Mouse (Mus musculus) frontal cortex, postnatal 36 days (tissue): ENCODE results near the gene Mettl26.

ENCODE experiments used
- DNase-seq, 2 experiments: peaks; one replicate each; pipeline ENCODE4 v3.0.0; 2022; ENCODE audit warnings: low spot score in 2 of 2

The Mettl26 gene

DNA sequence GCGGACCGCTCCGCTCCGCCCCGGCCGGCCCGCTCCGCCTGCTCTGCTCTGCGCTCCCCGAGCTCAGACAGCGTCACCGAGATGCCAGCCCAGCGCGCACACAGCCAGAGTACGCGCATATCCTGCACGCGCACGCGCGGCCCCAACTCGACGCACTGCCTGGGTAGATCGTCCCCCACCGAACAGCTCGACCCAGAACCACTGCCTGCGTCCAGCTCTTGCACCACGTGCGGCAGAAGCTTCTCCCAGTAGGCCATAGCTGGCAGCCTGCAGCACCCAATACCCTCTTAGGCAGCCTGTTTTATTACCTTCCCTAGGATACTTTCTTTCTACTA, 37.8 kb upstream of the Mettl26 start, which contains the start of gene Rhbdl1:
TSS of gene Rhbdl1 (minus strand) at position 220 of the 335 bp plus-strand sequence.
- DNase-seq: peak; percentile 86 to 89

DNA sequence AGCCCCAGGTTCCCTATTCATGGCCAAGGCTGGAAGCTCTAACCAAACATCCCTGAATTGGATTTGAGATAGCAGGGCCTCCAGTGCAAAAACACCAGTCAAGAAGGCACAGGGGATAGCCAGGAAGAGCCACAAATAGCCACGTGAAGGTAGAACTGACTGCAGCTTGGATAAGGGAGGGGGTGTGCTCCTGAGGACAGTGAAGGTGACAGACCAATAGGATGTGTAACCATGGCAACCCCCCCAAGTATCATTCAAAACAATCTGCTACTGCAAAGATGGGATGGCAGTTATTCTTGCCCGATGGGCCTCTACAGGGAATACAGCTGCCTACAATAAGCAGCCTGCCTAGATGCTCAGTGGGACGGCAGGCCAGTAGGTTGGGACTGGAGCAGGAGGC, 37.3 kb upstream of the Mettl26 start:
- DNase-seq: peak in 1 of 2 experiments; percentile 40

DNA sequence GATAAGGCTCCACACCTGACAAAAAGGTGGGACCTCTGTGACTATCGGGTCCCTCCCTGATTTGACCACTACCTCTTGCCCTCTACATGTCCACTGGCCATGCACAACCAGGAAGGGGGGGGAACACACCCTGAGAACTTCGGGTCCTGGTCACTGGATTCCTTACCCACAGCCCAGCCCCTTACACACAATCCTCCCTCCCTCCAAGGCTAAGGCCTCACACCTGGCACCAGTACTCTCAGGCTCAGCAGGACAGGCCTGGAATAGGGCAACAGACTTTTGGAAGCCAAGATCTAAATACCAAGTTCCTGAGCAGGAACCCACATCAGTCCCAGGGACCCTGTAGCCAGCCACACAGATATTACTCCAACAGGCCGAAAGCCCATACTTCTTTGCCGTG, 36.0 kb upstream of the Mettl26 start:
- DNase-seq: no peak

DNA sequence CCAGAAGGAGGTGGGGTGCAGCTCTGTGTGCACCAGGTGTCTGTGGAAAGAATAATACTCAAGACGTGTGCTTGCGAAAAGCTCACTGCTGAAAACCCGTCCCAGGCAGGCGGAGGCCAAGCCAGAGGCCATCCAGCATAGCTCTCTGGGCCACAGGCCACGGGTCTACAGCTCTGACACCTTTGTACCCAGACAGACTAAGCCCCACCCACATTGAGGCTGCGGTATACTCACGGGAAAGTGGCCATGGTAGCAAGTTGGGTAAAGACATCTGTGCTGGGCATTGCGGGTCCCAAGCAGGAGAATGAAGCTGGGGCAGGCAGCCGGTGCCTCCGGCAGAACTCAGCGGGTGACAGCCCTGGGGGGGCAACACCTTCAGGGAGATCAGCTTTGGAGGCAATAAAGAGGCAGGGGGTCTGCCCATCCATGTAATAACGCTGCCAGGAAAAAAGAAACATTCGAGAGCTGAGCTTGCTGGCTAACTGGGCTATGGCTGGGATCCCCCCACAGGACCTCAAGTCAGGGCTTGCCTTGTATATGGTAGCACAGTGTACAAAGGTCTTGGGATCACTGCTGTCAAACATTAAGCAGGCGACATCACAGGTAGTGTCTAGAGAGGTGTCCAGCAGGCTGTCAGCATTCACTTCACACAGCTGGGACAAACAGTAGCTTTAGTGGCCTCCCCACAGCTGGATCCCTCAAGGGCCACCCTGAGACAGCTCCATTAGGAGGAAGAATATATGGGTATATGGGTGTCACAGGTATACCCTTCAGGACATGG, 35.2 kb upstream of the Mettl26 start:
- no peak for DNase-seq

DNA sequence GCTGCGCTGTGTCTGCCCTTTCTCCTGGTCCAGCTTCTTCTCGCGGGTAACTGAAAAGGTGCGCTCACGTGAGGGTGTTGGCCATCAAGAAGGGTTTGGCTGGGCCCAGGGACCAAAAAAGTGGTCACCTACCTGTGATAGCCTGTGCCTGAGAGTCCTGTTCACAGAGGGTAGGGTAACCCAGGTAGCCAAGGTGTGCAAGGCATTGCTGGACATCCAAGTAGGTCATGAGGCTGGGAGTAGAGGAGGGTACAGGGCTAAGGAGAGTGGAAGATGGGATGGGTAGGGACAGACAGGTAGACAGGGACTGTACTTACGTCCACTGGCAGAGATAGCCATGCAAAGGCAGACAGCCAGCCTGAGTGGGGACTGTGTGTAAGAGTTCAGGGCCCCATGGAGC, 34.4 kb upstream of the Mettl26 start:
- DNase-seq: no peak

DNA sequence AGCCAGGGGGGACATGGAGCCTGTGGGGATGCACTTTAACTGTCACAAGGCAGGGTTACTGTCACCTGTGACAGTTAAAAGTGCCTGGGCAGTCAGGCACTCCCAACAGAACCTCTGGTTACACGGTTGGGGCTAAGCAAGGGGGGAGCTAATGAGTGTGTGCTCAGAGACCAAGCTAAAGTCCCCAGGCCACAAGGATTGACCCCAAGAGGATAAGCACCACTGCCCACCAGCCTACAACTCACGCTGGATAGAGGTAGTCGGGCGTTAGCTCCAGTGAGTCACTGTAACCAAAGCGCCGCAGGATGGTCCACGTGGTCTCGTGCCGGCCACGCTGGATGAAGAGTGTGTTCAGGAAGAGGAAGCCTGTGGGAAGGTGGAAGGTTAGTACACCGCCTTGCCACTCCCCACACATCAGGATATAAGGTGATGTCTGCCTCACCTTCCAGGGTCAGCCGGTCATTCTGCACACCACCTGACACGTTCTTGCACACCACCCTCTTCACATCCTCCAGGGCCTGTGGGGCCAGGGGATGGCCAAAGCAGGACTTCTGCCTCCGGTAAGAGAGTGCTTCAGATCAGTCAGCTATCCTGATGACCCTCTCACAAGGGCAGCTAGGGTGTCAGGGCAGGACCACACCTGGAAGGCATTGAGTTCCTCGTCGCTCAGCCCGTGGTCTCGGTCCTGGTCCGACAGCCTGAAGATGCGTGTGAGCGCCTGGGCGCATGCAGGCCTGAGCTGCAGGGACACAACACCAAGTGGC, 33.6 kb upstream of the Mettl26 start, which contains the start of gene Gm20683:
TSS of gene Gm20683 (minus strand) at position 647 of the 764 bp plus-strand sequence.
- DNase-seq: no peak

DNA sequence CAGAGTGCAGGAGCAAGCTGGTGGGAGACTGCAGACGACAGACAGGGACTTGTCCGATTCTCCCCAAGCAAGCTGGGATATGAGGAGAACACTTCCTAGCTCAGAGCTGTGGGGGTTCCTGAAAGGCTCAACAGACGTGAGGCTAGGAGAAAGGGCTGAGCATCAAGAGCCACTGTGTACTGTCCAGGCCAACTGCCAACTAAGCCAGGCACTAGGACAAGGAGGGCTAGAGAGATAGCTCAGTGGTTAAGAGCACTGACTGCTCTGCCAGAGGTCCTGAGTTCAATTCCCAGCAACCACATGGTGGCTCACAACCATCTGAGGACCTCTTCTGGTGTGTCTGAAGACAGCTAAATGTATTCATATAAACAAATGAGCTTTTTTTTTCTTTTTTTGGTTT, 32.4 kb upstream of the Mettl26 start:
- DNase-seq: no peak

DNA sequence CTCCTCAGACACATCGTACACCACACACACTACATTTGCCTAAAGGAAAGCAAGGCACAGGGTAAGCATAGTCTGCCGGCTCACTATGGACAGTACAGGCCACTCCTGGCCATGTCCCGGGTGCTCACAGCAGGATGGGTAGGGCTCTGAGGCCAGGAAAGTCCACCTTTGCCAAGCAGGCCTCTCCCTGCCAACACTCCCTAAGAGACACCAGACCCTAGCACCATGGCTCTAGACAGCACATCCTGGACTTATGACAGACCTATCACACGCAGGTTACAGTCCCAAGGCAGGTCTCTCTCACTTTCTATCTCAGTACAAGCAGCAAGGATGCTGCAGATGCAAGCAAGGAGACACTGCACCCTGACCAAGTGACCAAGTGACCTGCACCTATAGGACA, 31.8 kb upstream of the Mettl26 start:
- DNase-seq: no peak

DNA sequence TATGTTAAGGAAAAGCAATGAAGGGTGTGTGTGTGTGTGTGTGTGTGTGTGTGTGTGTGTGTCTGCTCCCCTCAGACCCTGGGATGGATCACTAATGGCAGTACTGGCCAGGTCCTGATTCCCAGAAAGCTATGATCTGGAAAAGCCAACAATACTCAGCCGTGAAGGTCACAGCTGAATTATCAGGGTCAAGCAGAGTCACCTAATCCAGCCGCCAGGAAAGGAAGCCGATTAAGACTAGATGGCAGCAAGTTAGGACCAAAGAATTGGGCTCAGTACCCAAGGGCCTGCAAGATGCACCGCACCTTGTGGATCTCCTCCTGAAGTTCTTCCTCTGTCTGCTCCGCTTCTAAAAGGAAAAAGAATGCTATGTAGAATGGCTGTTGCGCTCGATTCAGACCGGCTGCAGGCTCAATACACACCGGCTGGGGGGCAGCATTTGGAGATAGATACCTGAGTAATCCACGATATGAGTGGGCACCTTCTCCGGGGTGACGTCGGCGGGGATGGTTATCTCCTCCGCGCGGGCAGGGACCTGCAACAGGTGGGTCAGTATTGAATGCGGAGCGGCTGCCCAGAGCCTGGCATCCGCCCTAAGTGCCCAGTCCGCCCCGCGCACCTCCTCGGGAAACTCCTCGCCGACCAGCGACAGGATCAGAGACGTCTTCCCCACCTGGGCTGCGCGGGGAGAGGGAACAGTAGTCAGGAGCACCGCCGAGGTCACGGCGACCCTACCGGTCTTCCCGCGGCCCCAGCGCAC, 31.1 kb upstream of the Mettl26 start:
- DNase-seq: peak in 1 of 2 experiments; percentile 28

DNA sequence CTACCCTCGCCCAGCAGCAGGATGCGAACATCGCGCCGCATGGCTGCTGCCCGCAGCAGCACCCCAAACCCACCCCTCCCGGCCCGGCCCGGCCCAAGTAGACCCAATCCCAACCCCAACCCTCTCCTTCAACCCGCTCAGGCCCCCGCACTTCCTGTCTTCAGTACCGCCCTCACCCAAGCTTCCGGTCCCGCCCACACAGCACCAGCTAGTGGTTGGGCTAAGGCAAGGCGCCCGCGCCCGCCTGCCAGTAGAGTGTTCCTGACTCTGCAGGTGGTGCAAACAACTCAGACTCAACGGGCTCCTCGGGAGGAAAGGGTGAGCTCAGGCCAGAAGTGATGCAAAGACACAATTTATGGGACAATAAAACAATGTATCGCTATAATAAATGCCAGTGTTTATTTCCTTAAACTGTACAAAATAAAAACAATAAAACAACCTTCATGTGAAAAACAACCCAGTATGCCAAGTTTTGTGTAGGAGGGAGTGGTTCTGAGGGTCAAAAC, 30.4 kb upstream of the Mettl26 start, which contains the start of gene Rhot2:
TSS of gene Rhot2 (minus strand) at position 456 of the 506 bp plus-strand sequence.
- peak; percentile 94 to 95 for DNase-seq

DNA sequence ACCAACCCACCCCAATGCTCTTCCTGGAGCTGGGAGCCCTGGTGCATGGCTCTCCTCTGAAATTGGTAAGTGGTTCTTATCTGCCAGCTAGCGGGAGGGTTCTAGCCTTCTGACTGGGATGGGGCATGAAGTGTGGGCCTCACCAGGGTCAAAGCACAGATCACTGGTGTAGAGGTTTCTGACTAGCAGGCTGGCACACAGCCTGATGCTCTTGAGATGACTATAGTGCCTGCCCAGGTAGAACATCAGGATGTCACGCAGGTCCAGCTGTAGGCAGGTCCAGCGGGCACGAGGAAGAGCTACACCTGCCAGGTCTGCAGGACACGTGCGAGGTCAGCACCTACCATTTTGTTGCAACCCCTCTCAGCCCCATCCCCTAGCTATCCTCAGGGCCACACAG, 14.6 kb upstream of the Mettl26 start:
- DNase-seq: no peak

DNA sequence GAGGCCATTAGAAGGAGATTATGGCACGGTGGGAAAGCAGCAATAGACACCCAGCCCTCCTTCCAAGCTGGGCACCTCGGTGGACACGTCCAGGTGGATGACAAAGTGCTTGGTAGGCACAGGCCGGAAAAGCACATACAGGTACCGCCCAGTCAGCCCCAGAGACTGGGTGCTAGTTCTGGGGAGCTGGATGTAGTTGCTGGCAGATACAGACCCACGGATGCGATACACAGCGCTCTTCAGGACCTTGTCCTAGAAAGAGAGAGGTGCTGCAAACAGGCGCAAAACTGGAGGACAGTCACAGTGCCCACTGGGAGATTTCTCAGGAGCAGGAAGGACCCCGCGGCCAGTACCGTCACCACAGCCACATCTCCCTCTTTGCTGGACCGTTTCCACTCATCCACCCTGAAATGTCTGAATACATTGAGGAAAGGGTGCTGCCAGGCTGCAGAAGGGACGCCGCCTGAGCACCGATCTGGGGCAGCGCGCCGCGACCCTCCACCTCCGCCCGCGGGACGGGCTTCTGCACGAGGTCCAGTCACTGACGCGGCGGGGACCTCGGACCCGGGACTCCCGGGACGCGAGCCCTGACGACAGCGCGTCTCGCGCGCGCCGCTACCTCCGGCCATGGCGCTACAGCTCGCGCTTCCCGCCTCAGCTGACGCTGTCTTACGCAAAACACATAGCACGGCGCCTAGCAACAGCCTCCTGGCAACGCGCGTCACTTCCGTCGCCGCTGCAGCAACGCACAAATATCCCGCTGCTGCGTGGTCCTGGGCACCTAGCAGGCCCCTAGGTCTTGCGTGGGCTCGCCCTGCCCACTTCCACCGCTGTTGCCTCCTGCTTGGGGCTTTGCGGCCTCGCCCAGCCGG, 13.8 kb upstream of the Mettl26 start, which contains the start of gene Wdr90:
TSS of gene Wdr90 (minus strand) at position 670 of the 872 bp plus-strand sequence.
- DNase-seq: peak; percentile 93 to 96

DNA sequence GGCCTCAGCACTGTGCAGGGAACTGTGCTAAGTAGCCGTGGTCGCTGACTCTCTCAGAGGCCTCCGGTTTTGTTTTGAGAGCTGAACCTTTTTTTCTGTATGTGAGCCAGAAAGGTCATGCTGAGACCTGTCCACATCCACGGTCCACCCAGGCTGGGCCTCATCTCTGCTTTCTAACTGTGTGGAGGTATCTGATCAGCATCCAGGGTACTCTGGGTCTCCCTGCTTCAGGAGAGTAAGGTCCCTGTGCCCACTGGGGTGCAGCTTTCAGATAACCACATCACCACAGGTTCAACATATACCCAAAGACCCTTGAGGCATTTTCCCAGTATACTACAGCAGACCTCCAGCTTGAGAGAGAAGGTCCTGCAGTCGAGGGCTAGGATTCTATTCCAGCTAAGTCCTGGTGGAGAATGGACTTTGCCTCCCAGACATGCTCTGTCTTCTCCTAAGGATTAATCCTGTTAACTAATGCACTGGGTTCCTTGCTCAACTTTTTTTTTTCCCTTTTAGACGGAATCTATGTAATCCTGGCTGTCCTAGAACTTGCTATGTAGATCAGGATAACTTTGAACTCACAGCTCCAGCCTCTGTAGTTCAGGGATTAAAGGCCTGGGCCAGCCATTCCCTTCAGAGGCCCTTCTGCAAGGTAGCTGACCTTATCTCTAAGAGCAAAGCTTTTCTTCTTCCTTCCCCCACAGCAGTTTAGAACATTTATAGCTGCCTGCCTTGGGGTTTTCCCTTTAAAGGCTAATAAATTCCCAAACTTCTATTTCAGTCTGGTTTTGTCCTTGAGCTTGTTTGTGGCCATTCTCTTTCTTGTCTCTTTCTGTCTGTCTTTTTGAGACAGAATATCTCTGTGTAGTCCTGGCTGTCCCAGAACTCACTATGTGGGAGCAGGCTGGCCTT, 12.9 kb upstream of the Mettl26 start:
- DNase-seq: no peak

DNA sequence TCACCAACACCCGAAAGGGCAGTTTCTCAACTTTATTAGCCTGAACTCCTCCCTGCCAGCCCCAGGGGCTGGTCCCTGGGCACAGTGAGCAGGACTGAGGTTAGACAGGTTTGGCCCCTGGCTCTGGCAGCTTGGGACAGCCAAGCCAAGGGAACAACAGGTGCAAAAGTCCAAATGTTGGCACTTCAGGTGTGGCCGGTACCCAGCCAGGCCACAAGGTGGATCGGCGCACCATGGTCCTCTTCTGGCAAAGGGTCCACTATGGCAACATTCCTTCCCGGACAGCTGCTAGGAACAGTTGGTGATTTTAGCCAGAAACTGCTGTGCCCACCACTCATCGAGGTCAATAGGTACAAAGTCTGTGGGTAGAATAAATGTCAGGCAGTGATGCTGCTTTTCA, 11.2 kb upstream of the Mettl26 start:
- DNase-seq: no peak

DNA sequence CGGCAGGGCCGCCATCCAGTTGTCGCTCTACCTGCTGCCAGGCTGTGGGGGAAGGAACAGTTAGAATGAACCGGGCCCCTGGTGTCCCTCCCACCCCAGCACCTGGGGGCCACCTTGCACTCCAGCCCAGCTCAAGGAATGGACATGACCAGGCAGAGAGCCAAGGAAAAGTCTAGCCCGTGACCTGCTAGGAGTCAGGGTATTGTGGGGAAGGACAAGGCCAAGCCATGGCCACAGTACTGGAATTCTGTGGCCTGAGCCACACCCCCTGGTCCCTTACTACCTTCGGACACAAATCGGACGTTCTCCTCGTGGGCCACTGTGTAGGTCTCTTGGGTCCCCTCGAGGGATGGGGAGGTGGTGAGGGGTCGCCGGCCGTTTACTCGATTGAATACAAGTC, 10.6 kb upstream of the Mettl26 start:
- no peak for DNase-seq

DNA sequence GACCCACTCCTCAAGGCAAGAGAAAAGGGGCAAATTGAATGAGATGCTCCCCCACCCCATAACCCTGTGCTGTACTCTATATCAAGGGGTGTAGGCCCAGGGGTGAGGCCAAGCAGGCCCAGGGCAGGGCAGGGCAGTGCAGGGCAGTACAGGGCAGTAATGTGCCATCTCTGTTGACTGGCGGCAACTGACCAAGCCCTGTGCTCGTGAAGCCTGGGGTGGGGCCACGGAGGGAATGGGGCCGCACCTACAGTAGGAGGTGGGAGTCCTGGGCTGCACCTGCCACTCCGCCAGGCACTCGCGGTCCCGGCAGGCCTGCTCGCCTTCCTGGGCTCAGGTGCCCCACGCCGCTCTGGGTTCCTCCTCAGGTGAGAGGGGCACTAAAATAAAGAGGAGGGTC, 9.6 kb upstream of the Mettl26 start:
- no peak for DNase-seq

DNA sequence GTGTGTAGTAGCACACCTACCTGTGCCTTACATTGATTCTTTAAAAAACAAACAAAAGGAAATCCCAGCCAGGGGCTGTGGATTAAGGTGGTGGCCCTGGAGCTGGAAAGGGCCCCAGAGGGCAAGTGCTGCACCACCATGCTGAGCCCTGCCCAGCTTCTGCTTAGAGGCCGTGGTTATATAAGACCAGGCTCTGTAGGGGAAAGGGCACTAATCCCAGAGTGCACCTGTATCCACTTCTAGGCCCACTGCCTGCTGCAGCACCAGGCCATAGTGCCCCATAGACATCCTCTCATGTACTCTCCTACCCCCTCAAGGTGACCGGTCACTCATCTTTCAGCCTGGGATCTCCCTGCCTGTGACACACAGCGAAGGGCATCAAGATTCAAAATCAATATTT, 8.7 kb upstream of the Mettl26 start:
- DNase-seq: no peak

DNA sequence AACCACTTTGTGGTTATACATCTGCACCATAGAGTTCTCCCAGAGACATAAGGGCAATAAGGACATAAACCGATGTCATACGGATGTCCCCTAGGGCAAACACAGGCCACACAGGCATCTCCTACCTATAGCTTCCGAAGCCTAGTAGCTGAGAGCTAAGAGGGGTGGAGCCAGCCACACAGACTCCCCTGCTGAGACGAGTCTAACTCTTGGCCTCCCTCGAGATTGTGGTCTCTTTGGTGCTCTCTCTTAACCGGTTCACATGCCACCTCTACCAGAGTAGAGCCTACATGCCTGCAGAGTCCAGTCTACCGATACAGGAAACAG, 7.4 kb upstream of the Mettl26 start:
- DNase-seq: no peak

DNA sequence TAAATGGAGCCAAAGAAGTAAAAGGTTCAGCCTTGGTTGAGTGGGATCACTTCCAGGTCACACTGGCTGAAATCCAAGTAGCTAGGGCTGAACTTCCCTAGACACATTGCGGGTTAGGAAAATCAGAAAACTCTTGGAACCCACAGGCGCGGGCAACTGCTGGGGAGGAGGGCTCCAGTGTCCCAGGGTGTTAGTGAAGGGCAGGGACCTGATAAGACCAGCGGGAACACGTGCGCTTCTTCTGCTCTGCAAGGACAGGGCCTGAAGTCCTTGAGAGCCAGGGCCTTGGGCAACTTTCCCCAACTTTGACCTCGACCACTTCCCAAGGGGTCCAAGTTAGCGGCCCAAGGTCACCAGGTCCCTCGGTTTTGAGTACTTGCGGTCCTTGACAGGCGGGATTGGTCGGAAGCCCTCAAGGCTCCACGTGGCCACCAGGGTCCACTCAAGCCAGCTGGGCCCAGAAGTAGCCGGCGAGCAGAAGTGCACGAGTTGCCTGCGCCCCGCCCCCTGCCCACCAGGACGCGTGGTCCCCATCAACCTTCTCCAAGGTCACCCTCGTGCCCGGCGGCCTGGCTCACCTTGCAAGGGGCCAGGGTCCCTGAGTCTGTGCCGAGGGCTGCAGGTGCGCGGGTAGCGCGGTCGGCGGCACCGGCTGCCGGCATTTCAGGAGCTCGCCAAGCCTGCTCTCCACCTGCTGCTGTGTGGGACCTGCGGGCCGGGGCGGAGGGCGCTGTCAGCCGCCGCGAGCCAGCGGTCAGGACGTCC, 6.9 kb upstream of the Mettl26 start:
- DNase-seq: no peak
